Mouse (Mus musculus) kidney, embryonic 14.5 days (tissue): ENCODE measurements around the gene Slit1. TPM values are rescaled to one million over a fixed set of nuclear protein-coding genes. Genes with fewer than 3 reads are reported as not detected.

Experiments
- ATAC-seq: fragments of 200-750 bp; cut with Nextera tagmentation; 2 replicates; pipeline ENCODE4 v1.8.0; 2017; ENCODE audit warnings: moderate number of reproducible peaks, mild to moderate bottlenecking, moderate TSS enrichment, moderate library complexity; ENCODE audit not compliant: low FRiP score, low TSS enrichment
- H3K27ac ChIP-seq: fragments of 300-500 bp; sonication (generic); 2 replicates; pipeline ENCODE4 v1.5.1; 2014; ENCODE audit warnings: low read depth, mild to moderate bottlenecking, low read length, moderate library complexity, mixed read lengths
- H3K27me3 ChIP-seq: fragments of 300-500 bp; sonication (generic); 2 replicates; pipeline ENCODE4 v1.6.1; 2014; ENCODE audit warnings: mild to moderate bottlenecking, low read length; ENCODE audit not compliant: control insufficient read depth, insufficient read depth
- H3K36me3 ChIP-seq: fragments of 300-500 bp; sonication (generic); 2 replicates; pipeline ENCODE4 v1.6.1; 2014; ENCODE audit warnings: low read length, mixed read lengths; ENCODE audit not compliant: control insufficient read depth, insufficient read depth
- H3K4me1 ChIP-seq: fragments of 300-500 bp; sonication (generic); 2 replicates; pipeline ENCODE4 v1.6.1; 2014; ENCODE audit warnings: low read length, mixed read lengths; ENCODE audit not compliant: control insufficient read depth, insufficient read depth
- H3K4me2 ChIP-seq: fragments of 300-500 bp; sonication (generic); replicated peaks from 2 replicates; pipeline ENCODE4 v1.6.1; 2014; ENCODE audit warnings: low read depth, mild to moderate bottlenecking, low read length
- H3K4me3 ChIP-seq: fragments of 300-500 bp; sonication (generic); 2 replicates; pipeline ENCODE4 v1.5.1; 2014; ENCODE audit warnings: mild to moderate bottlenecking, low read length
- H3K9ac ChIP-seq: fragments of 300-500 bp; sonication (generic); 2 replicates; pipeline ENCODE4 v1.6.1; 2014; ENCODE audit warnings: low read depth, mild to moderate bottlenecking, low read length, moderate library complexity
- H3K9me3 ChIP-seq: fragments of 300-500 bp; sonication (generic); 2 replicates; pipeline ENCODE4 v1.6.1; 2016; ENCODE audit warnings: low read length; ENCODE audit not compliant: control insufficient read depth
- WGBS: fragments of 180-500 bp; shearing (Covaris S2); extraction: QIAGEN DNeasy Blood & Tissue Kit; methylation state at CpG from one replicate; pipeline ENCODE4 v1.1.7; 2014; 5-methylcytosine and 5-hydroxymethylcytosine counted together
- microRNA-seq: library from miRNA; unstranded; fragments of <30 nt; microRNA quantifications from one replicate; pipeline ENCODE4, GENCODE M21; 2016
- polyA plus RNA-seq: library from polyadenylated mRNA; unstranded; fragments of >200 nt; fragmentation: Nextera tagmentation; extraction: Ambion mirVana; gene quantifications from 2 replicates; pipeline ENCODE4 v1.2.1, GENCODE M21; 2014

The Slit1 gene
- polyA plus RNA-seq, 1 experiment from 2014 or later, result 6.0 TPM

DNA sequence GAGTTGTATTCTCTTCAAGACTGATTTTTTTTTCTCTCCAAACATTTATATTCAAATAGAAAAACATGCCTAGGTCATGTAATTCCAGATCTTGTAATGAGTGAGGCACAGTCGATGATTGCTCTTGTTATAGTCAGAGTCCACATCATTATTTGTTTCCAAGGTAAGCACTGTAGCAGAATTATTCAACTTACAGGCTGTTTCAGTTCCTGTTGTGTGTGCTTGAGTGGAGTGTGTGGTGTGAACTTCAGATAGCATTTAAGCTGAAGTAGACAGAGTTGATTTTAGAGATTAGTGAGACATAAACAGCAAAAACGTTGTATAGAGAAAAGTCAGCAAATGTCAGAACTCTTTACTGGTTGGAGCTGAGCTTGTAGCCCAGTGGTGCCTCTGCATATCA is 174.7 kb downstream of the Slit1 start:
- Histone ChIP-seq H3K4me3 (no peak overlapping the region), H3K9me3 (no peaks in the 10 kb centered on the region), H3K27me3 (no peaks in the 10 kb centered on the region), H3K4me2 (no peak overlapping the region), H3K4me1 (0 out of 2 replicates have a peak, but pooled peaks cover 3% of the 10 kb centered on the region), H3K36me3 (no peaks in the 10 kb centered on the region), H3K9ac (no peak overlapping the region), H3K27ac (no peak overlapping the region)
- WGBS, result 75% methylated on average over 2 of the region's 2 CpGs
- no peak for ATAC-seq

GRCm38 (mm10) chr19:41560856-41561255 is 182.6 kb downstream of the Slit1 start:
- Histone ChIP-seq H3K4me3 (no peak overlapping the region), H3K36me3 (peaks cover 22% of the 10 kb centered on the region), H3K4me2 (no peak overlapping the region), H3K27me3 (no peaks in the 10 kb centered on the region), H3K9me3 (no peaks in the 10 kb centered on the region), H3K4me1 (no peaks in the 10 kb centered on the region; the same call in 1 of the 2 replicates), H3K27ac (no peak overlapping the region), H3K9ac (no peak overlapping the region)
- ATAC-seq, result no peak
- WGBS, result 93% methylated on average over 3 of the region's 3 CpGs

- Histone ChIP-seq H3K9me3 (no peaks in the 10 kb centered on the region), H3K4me2 (no peak overlapping the region), H3K9ac (no peak overlapping the region), H3K27me3 (no peaks in the 10 kb centered on the region), H3K4me3 (no peak overlapping the region), H3K27ac (no peak overlapping the region), H3K36me3 (peaks cover 27% of the 10 kb centered on the region), H3K4me1 (no peaks in the 10 kb centered on the region; the same call in 1 of the 2 replicates)
- 89% methylated on average over 9 of the region's 9 CpGs for WGBS
- no peak for ATAC-seq
Observed at GRCm38 (mm10) chr19:41558891-41559486, 184.5 kb downstream of the Slit1 start.

DNA sequence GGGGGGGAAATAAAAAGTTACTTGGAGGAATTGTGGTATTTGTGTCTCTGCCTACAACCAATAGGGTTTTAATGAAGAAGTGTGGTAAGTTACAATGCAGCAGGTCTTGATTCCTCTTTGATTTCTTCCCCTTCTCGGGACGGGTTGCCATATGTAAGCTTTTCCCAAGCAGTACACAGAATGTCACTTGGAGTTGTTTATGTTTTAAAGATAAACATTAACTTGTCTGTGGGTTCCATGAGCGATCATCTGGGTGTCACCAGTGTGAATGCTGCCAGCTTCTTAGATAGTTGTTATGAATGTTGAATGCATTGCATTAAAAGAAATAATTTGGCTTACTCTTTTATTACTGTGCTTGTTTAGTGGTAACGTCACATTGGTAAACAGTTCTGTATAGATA is 186.0 kb downstream of the Slit1 start:
- Histone ChIP-seq H3K4me3 (no peak overlapping the region), H3K9me3 (no peaks in the 10 kb centered on the region), H3K4me1 (no peaks in the 10 kb centered on the region), H3K36me3 (peaks cover 31% of the 10 kb centered on the region), H3K9ac (no peak overlapping the region), H3K27me3 (no peaks in the 10 kb centered on the region), H3K27ac (no peak overlapping the region), H3K4me2 (no peak overlapping the region)
- 85% methylated on average over 4 of the region's 4 CpGs for WGBS
- no peak for ATAC-seq

DNA sequence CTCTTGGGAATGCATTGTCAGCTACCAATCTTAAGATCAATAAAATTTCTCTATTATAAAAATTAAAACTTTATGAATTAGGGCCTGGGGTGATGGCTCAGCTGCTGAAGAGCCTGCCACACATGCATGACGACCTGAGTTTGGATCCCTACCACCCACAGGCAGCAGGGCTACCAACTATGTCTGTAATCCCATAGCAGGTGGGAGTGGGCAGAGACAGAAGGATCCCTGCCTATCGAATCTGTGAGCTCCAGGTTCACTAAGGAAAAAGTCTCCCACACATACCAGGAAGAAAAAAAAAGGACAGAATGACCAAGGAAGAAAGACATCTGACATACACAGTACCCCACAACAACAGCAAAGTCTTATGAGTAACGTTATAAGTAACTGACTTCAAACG is 186.5 kb downstream of the Slit1 start:
- ATAC-seq, result no peak
- Histone ChIP-seq H3K36me3 (peaks cover 33% of the 10 kb centered on the region), H3K9ac (no peak overlapping the region), H3K27ac (no peak overlapping the region), H3K4me1 (no peaks in the 10 kb centered on the region), H3K27me3 (no peaks in the 10 kb centered on the region), H3K4me3 (no peak overlapping the region), H3K4me2 (no peak overlapping the region), H3K9me3 (no peaks in the 10 kb centered on the region)
- 81% methylated on average over 4 of the region's 4 CpGs for WGBS

Small RNA genes lying within 50 kb of the gene (microRNA-seq; reads per million reads assigned to microRNA genes)
- not detected for gene Mir8091

Other genes starting within 250 kb of the Slit1 start
- 3.3 and 4.7 TPM in 2 replicates for gene Gm340, start 161.3 kb downstream of the Slit1 start, polyA plus RNA-seq
- gene Arhgap19, start 58.4 kb upstream of the Slit1 start, polyA plus RNA-seq, result 23.9 and 38.1 TPM in 2 replicates
- gene Frat1, start 86.3 kb upstream of the Slit1 start, polyA plus RNA-seq, result 5.7 and 6.6 TPM in 2 replicates
- 5.4 and 7.5 TPM in 2 replicates for gene Frat2, start 104.5 kb upstream of the Slit1 start, polyA plus RNA-seq
- gene Rrp12, start 152.5 kb upstream of the Slit1 start, polyA plus RNA-seq, result 7.8 and 15.8 TPM in 2 replicates
- gene Pgam1, start 168.3 kb upstream of the Slit1 start, polyA plus RNA-seq, result 604 and 682 TPM in 2 replicates
- 90.8 and 99.0 TPM in 2 replicates for gene Exosc1, start 189.8 kb upstream of the Slit1 start, polyA plus RNA-seq
- 60.9 and 68.9 TPM in 2 replicates for gene Zdhhc16, start 189.8 kb upstream of the Slit1 start, polyA plus RNA-seq
- gene Mms19, start 237.5 kb upstream of the Slit1 start, polyA plus RNA-seq, result 33.4 and 42.3 TPM in 2 replicates
- gene Ubtd1, start 238.1 kb upstream of the Slit1 start, polyA plus RNA-seq, result 23.1 and 29.8 TPM in 2 replicates